Mouse (Mus musculus) adrenal gland, adult 8-10 months (tissue): Measurements from ENCODE around the gene Rab33b. TPM values are rescaled to one million over a fixed set of nuclear protein-coding genes. Genes with fewer than 3 reads are reported as not detected.
"Not testable (repeated sequence)": the region's sequence is repeated elsewhere in the genome, so short reads cannot be mapped to it uniquely, and the experiment has no call there.

Experiments used
- DNase-seq: peaks from one replicate; pipeline ENCODE4 v3.0.0; 2022
- total RNA-seq, 4 experiments: library from RNA; stranded (reverse); gene quantifications; 2 replicates each; pipeline ENCODE4 v1.2.4; 2022

The Rab33b gene
- total RNA-seq = 10 to 100 TPM; 13.9 to 18.5 (median 17.4) TPM

DNA sequence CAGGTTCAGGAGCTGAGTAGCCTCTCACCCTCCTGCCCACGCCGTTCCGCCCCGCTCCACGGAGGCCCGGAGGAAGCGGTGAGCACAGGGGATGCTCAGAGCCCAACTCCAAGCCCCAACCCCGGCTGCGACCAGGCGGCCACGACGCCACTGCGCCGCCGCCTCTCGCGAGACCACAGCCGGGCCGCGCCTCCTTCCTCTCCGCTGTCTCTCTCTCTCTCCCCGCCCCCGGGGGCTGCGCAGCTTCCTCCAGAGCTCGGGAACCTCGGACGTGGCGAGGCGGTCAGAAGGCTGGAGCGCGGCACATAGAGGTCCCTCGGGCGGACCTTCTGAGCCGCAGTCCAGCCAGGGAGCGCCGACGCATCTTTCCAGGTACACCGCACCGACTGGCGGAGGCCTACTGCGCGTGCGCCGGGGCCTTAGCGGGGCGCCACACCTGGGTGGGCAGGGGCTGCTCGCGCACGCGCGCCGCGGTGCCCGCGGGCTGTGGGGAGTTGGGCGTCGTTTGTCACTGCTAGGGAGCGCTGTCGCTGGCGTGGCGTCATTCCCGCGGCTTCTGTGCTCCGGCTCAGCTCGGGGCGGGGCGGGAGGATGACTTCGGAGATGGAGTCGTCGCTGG is at the start of gene Rab33b:
Gene Rab33b, plus strand, starts transcription at position 180 of the 619 bp plus-strand sequence.
- DNase-seq = peak; percentile 97

DNA sequence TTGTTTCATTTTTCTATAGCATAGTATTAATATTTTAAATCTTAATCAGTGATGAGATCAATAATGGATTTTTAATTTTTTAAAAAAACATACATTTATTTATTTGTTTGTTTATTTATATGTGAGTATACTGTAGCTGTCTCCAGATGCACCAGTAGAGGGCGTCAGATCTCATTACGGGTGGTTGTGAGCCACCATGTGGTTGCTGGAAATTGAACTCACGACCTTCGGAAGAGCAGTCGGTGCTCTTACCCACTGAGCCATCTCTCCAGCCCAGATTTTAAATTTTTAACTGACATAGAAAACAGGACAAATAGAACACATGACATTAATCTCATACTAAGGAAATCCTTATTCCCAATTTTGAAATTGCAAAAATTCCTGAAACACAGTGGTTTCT is 49.4 kb upstream of the Rab33b start:
- not testable (repeated sequence) for DNase-seq

GRCm38 (mm10) chr3:51434871-51435595 is 48.7 kb upstream of the Rab33b start:
- DNase-seq = no peak

DNA sequence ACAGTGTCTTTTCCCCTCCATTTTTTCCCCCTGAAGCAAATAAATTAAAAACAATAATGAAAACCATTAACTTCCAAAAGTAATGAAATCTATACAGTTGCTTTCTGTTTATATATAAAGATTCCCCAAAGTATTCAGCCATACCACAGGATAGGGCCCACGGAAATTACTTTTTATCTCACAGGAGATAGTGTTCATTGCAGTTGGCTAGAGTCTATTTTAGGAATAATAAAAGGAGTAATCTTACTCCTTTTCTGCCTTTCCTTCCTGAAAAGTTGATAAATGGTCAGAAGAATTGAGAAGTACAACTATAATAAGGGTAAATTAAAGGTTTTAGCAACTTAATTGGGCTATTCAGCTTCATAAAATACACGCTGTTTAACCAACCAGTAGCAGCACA is 15.2 kb upstream of the Rab33b start:
- DNase-seq = no peak

DNA sequence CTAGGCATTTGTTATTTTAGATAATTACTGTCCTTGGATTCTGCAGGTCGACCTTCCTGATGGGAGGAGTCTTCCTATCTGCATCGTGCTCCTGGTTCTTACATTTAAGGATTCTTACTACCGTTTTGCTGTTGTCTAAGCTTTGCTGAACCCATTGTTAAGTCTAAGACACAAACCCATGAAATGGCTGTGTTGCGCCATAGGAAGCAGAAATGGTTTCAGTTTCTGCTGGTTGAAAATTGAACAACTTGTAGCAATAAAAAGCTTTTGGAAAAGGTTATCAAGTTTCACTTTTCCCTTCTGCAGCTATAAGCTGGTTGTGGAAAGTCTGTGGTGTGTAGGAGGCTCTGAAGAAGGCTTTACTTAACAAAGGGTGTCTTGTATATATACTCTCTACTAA is 8.0 kb upstream of the Rab33b start:
- no peak for DNase-seq

- DNase-seq = no peak
Measured at GRCm38 (mm10) chr3:51479893-51480292, 3.8 kb upstream of the Rab33b start.

GRCm38 (mm10) chr3:51481059-51481458 is 2.7 kb upstream of the Rab33b start:
- no peak for DNase-seq

DNA sequence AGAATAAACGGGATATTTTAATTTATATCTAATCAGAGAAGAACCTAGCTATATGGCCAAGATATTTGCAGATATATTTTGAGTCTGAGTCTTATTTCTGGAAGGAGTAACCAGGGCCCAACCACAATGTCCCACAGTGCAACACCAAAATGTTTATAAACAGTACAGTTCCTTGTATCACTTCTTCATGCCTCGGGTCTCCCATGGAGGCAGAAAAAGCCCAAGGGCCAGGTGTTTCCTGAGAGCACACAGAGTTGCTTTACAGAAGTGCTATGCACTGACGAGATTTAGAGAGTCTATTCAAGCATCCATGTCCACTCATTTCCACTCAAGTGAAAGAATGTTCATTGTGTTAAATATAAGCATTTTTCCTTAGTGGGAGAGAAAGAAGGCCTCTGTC is 1.8 kb upstream of the Rab33b start:
- no peak for DNase-seq

DNA sequence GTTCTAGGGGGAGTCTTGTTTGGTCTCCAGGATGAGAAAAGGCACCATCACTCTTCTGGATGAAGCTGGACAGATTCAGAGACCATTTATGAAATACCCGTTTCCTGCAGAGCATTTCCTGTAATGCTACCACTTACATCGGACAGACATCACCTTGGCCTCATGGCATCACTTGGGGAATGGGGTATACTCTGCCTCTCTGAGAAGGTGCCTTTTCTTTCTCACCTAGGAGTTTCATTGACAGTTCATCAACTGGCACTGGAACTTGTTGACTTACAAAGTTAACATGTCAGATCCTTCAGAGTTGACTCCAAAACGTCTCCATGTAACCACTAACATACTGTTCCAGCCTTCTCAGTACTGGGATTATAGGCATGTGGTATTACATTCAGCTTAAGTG is 939 bp upstream of the Rab33b start:
- DNase-seq = no peak

DNA sequence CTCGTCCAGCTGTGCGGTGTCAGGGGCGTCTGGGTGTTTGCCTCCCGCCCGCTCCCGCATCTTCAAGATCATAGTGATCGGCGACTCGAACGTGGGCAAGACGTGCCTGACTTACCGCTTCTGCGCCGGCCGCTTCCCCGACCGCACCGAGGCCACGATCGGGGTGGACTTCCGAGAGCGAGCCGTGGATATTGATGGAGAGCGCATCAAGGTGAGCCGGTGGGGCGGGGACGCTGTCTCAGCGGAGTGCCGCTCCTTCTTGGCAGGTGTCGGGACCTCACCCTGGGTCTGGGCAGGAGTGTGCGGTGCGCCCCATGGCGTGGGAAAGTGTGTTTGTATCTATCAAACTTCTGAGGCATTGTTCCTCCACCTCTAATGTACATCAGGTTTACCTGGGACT is 650 bp downstream of the Rab33b start:
- no peak for DNase-seq

DNA sequence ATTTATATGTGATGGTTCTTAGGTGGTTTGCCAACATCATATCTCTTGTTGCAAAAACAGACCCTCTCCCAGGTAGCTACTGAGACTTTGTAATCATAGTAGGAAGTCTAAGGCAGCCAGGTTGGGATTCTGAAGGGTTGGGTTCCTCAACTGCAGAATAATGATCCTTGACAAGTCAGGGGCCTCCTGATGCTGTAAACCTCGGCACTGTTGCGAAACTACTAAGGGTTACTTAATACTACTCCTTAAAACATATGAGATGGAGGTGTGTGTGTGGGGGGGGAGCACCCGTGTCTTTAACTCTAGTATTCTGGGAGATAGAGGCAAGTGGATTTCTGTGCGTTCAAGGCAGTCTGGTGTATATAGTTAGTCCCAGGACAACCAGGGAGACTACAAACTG is 1.6 kb downstream of the Rab33b start:
- DNase-seq = no peak

DNA sequence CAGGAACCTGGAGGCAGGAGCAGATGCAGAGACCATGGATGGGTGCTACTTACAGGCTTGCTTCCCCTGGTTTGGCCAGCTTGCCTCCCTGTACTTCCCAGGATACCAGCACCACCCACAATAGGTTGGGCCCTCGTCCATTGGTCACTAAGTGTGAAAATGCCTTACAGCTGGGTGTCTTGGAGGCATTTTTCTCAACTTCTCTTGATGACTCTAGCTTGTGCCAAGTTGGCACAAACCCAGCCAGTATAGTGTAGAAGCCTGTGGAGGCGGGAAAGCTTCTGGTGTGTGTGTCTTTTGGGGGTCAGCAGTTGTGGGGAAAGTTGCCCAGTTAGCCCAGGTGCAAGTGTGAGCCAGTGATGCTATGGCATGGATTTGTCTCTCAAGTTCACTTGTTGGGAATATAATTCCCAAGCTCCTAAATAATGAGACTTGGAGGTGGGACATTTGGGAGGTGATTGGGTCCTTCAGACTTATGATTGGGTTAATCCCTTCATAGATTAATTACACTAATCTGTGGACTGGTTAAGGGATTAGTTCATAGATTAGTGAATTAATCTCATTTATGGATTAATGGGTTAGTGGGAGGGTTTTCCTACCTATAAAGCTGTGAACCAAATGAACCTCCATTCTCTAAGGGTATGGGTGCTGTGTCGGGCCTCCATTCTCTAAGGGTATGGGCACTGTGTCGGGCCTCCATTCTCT is 2.9 kb downstream of the Rab33b start:
- no peak for DNase-seq

DNA sequence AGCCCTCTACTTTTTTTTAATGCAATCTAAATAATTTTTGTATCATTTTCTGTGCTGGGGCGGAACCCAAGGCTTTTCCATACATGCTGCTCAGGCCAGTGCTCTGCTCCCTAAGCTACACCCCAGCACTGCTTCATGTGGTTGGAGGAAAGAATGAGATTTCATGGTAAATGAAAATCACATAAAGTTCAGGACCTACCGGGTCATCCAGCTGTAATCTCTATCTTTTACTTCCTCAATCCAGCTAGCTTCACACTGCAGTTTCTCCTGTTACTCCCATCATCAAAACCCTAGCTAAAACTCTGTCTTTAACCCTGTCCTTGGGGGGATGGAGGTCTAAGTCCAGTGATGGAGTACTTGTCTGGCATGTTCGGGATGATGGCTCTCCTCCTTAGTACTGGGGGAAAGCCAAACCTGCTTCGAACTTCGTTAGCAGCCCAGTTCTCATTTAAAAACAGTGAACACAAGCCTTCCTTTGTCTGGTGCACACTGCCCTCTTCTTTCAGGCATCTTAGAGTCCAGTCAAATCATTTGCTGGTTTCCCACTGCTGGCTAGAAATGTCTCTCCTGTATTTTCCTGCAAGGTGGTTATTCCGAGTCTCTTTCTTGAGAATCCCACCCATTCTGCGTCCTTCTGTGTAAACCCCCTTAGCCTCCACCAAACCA is 6.5 kb downstream of the Rab33b start:
- no peak for DNase-seq

DNA sequence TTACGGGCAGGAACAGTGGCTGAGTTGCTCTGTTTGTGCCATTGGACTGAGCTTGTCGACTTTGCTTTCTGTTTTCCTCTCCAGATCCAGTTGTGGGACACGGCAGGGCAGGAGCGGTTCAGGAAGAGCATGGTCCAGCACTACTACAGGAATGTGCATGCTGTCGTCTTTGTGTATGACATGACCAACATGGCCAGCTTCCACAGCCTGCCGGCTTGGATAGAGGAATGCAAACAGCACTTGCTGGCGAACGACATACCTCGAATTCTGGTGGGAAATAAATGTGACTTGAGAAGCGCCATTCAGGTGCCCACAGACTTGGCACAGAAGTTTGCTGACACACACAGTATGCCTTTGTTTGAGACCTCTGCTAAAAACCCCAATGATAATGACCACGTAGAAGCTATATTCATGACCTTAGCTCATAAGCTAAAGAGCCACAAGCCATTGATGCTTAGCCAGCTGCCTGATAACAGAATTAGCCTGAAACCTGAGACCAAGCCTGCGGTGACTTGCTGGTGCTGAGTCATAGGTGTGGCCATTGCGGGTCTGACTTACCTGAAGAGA is 9.6 kb downstream of the Rab33b start:
- DNase-seq = no peak

DNA sequence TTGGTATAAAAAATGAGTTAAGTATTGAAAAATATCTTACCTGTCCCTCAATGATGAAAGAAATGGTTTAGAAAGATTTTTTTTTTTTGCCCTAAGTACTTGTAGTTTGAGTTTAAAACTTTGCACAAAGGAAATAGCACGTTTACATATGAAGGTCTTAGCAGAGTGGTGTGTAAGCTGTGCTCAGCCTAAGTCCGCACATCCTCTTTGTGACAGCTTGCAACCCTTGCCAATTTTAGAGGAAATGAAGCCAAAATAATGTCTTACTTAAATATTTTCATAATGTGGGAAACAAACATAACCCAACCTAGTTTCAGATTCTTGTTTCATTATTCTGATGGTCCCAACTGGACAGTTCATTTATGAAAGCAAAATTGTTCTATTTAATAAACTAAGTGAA is 10.7 kb downstream of the Rab33b start:
- DNase-seq = no peak

DNA sequence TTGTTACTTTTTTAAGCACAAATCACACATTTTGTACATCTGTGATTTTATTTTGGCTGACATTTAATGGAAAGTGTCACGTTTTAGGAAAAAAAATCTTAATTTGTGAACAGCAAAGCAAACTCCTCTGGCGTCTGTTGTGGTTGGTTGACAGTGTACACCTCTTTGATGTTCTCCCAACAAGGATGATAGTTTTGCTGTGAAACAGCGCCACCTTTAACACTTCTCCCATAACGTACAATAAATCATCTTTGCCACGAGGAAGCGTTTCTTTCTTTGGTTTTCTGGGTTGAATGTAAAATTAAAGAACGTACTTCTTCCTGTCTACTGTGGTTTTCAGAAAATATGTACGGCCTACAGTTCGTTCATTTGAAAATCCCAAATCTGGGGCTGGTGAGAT is 11.9 kb downstream of the Rab33b start:
- DNase-seq = no peak

GRCm38 (mm10) chr3:51497978-51498377 is 14.3 kb downstream of the Rab33b start:
- no peak for DNase-seq

- no peak for DNase-seq
Measured at GRCm38 (mm10) chr3:51498659-51499058, 14.9 kb downstream of the Rab33b start.

DNA sequence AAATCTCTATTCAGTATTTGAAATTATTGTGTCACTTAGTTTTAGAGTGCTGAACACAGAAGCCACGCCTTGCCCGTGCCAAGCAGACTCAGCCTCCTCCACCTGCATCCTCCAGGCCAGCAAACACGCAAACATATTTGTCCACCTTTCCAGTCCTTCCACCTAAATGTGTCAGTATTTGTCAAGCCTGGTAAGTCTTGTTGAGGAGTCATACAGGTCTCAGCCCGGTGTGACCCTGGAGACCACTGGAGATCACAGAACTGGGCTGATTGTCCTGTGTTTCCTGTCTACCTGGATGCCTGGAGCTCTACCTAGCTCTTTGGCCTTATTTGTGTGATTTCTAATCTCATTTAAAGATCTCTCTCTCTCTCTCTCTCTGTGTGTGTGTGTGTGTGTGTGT is 16.2 kb downstream of the Rab33b start:
- no peak for DNase-seq

- DNase-seq = no peak
Measured at GRCm38 (mm10) chr3:51504385-51504952, 20.7 kb downstream of the Rab33b start.

DNA sequence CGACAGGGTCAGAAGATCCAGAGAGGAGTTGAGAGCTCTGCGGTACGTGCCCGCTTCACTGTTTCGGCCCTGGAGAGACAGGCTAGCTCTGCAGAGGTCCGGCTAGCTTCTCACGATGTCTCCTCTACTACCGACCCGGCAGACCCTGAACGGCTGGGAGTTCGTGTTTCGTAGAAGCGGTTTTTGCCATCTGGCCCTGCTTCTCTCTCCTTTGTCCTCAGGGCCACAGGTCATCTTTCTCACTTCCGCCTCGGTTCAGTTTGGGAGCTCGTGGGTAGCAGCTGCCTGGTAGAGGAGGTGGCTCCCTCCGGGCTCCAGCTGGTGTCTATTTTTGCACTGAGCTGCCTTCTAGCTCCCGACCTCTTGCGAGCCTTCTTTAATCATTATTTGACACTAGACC is 21.7 kb downstream of the Rab33b start:
- no peak for DNase-seq

DNA sequence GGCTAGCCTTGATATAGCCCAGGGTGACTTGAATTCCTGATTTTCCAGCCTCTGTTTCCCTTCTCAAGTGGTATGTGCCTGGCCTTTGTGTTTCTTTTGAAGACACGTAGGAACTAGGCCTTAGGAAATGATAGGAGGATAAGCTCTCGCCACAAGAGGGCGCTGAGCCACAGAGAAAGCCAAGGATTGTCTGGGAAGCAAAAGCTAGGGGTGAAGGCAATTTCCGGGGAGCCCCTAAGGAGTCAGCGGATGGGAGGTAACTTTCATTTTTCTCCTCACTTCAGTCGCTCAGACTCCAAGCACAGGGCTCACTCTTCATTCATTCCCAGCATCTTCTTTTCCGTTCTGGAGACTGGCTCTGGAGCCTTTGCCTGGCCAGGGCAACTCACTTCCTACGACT is 27.2 kb downstream of the Rab33b start:
- DNase-seq = peak; percentile 47

- no peak for DNase-seq
Measured at GRCm38 (mm10) chr3:51511983-51512382, 28.3 kb downstream of the Rab33b start.
